Mouse (Mus musculus): ENCODE results near the gene Fndc10.
"Not testable (repeated sequence)": the region's sequence is repeated elsewhere in the genome, so short reads cannot be mapped to it uniquely, and the experiment has no call there.

Fndc10 gene

DNA sequence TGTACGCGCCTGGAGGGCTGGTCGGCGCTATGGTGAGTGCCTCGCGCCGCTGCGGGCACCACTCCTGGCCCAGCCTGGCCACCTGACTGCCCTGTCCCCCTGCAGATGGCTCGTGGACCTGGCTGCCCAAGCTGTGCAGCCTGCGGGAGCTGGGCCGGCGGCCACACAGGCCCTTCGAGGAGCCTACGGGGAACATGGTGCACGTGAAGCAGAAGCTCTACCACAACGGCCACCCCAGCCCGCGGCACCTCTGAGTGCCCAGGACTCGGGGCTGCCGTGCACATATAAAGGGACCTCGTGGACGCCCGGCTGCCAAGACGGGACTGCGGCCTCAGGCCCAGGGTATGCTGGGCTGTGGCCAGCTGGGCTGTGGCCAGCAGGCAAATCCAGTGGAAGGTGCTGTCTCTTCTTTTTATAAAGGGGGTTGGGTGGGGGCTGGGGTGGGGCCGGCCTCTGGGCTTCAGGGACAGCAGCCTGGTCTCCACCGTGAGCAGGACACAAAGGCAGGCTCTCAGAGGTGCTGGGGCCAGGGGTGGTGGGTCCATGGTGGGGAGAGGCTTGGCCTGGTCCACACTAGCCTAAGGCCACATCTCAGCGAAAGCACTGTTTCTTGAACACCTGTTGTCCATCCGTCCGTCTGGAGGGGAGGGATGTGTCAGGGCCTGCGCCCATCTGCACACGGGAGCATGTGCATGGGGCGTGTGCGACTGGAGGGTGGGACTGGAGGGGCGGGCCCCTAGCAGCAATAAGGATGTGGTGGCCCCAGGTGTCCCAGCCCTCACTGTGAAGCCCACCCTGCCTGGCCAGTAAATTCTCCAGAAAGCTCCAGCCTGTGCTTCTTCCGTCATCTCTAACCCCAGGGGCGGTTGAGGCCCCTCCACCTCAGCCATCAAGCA, 45.8 kb downstream of the Fndc10 start:
- CTCF ChIA-PET = no interaction called here
- POLR2A ChIA-PET = interaction anchor here in 2 of 4 experiments (0.6 to 1.6 kb wide), 5 partner anchors 18 to 204 kb away, joined by 3 to 6 read pairs (median 3); partner anchors contain the start of genes Atad3a (in 1 of the 2) and Ube2j2 (in 1 of the 2)

DNA sequence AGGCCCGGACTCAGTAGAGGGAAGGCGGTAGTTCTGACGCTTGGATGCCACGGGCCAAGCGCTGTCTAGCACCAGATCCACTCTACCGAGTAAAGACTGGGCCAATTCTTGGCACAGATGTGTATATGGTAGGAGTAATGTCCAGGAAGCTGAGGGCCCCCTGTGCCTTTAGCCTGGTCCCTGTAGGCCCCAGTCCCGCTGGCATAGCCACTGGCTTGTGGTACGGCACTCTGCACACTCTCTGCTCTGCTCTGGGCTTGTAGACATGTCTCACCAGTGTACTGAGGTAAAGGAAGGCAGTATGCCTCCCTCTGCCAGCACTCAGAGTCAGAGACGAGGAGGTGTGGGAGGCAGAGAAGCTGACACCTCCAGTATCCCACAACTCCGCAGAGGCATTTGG, 46.5 kb downstream of the Fndc10 start:
- POLR2A ChIA-PET = interaction anchor here in 1 of 4 experiments (1.2 to 1.5 kb wide), 3 partner anchors 11 to 71 kb away, joined by 3 to 4 read pairs (median 4); no protein-coding TSS in a partner anchor
- CTCF ChIA-PET = not testable (repeated sequence)

DNA sequence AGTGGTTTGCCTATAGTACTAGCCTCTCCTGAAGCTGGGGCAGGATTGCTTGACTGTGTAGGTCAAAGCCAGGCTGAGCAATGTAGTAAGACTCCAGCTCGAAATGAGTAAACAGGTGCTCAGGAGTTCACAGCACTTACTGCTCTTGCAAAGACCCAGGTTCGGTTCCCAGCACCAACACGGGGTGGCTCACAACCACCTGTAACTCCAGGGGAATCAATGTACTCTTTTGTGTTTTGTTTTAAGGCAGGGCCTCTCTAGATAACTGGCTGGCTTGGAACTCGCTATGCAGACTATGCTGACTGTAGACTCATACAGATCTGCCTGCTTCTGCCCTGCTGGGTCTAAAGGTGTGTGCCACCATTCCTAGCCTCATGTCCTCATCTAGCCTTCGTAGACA, 48.5 kb downstream of the Fndc10 start:
- POLR2A ChIA-PET = interaction anchor here in 2 of 4 experiments (1.2 to 2.1 kb wide), 2 partner anchors 9 to 17 kb away, joined by 3 to 5 read pairs; no protein-coding TSS in a partner anchor
- CTCF ChIA-PET = no interaction called here

DNA sequence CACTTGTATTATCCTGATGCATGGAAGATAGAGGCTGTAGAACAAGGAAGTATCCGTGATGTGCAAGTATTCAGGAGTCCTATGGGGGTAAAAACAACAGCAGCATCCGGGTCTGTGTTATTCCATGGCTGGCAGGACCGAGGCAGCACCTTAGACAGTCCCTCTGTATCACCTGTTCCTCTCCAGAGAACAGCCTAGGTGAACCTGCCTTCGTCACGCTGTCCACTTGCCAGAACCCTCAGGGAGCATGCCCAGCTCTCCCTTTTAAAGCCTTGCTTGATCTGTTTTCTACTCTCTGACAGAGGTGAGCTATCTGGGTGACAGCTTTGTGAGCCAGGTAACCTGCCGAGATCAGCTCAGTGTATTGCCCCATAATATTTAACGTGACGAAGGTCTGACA, 50.3 kb downstream of the Fndc10 start:
- ChIA-PET CTCF (no interaction called here), POLR2A (interaction anchor here in 2 of 4 experiments (0.7 to 1.3 kb wide), 4 partner anchors 11 to 36 kb away, joined by 3 read pairs; no protein-coding TSS in a partner anchor)

DNA sequence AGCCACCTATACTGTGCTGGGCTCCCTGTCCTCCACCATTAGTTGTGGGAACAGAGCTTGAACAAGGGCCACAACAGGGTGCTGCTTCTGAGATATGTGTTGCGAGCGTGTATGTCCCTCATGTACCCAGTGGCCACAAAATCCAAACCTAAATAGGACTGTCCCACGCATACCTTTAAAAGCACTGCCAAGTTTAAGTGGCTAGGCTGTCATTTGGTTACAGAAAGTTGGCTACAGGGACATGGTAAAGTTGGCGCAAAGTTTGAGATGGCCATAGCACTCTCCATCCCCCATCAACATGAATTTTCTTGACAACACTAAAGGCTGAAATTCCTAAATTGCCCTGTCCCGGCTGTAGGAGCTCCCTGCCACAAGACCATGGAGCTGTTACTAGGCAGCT, 51.0 kb downstream of the Fndc10 start:
- POLR2A ChIA-PET = interaction anchor here in 3 of 4 experiments (0.6 to 2.8 kb wide), 6 partner anchors 11 to 53 kb away, joined by 3 to 8 read pairs (median 3); partner anchors contain the start of gene Atad3a (in 1 of the 3)
- CTCF ChIA-PET = no interaction called here
